ENCODE assay signal across 8 mouse cellular contexts in genomic region chr9:22307156-22307919, GRCm38 (mm10). TPM values are rescaled to one million over a fixed set of nuclear protein-coding genes. Genes with fewer than 3 reads are reported as not detected.
DNase-seq lines count a peak whose midpoint lies in the region; ATAC-seq lines count a peak whose summit lies in the region.

TSS of gene Zfp810 (minus strand) at chr9:22307648.

- WGBS in hindbrain, embryonic 13.5 days: under 1% methylated on average over 56 of the region's 56 CpGs

- H3K27ac ChIP-seq in hindbrain, embryonic 13.5 days: peak within 1 kb of the TSS; percentile 95

- no peaks in the 10 kb centered on the region for H3K27me3 ChIP-seq in hindbrain, embryonic 13.5 days

- H3K9me3 ChIP-seq in hindbrain, embryonic 13.5 days: 0 out of 2 replicates have a peak, but pooled peaks cover 10% of the 10 kb centered on the region

- peak within 1 kb of the TSS; percentile 85 for H3K4me3 ChIP-seq in hindbrain, embryonic 13.5 days

- peaks cover 30% of the 10 kb centered on the region for H3K36me3 ChIP-seq in hindbrain, embryonic 13.5 days

- ATAC-seq in hindbrain, embryonic 13.5 days (ENCODE audit: low FRiP score): peak; percentile 99

- peaks cover 20% of the 10 kb centered on the region for H3K4me1 ChIP-seq in hindbrain, embryonic 13.5 days (replicated peaks)

- H3K9ac ChIP-seq in hindbrain, embryonic 13.5 days: peak within 1 kb of the TSS; percentile 100

- peak within 1 kb of the TSS; percentile 64 for H3K4me2 ChIP-seq in hindbrain, embryonic 13.5 days

- DNase-seq in T-cell, adult 2 months (ENCODE audit: low spot score): peak; percentile 96
- DNase-seq in cerebellum, postnatal 36 days: peak; percentile 87 to 90
- peak; percentile 81 to 89 for DNase-seq in frontal cortex, postnatal 25 days (ENCODE audit: low spot score in 2 of 2)
- peak; percentile 92 to 97 for DNase-seq in layer of hippocampus, postnatal 14 days (ENCODE audit: low spot score in 2 of 2)
- DNase-seq in lung, postnatal 10 days: peak; percentile 97
- DNase-seq in ovary, postnatal 14 days (ENCODE audit: low spot score): peak; percentile 87
- DNase-seq in thymus, postnatal 10 days (ENCODE audit: low spot score in 2 of 2): peak; percentile 94 to 95

RNA-seq across cellular contexts. Expression of gene Zfp810, which starts in this region (rescaled TPM):
- 36.0 and 40.6 TPM in 2 replicates for polyA plus RNA-seq in hindbrain, embryonic 13.5 days (2015; fragmentation: Nextera tagmentation; extraction: Ambion mirVana)
- total RNA-seq in layer of hippocampus, postnatal 14 days (2021): 10 to 100 TPM; 16.0 to 22.6 TPM

Comparison
In these comparisons a context has a peak if more than half of its experiments do, and no peak if none do; other contexts are left out.
1. Peak in every context shown above with its lines: DNase-seq, ATAC-seq, H3K4me3 ChIP-seq and H3K27ac ChIP-seq.